Mouse (Mus musculus) c-Kit-positive CD71-positive TER-119-positive erythroid progenitor cells, embryonic 14.5 days (primary cell): ENCODE measurements around the gene Elf1.

ENCODE experiments used
- DNase-seq: peaks from one replicate; pipeline ENCODE4 v3.0.0-alpha.2; 2013; ENCODE audit warnings: low spot score

Gene Elf1

DNA sequence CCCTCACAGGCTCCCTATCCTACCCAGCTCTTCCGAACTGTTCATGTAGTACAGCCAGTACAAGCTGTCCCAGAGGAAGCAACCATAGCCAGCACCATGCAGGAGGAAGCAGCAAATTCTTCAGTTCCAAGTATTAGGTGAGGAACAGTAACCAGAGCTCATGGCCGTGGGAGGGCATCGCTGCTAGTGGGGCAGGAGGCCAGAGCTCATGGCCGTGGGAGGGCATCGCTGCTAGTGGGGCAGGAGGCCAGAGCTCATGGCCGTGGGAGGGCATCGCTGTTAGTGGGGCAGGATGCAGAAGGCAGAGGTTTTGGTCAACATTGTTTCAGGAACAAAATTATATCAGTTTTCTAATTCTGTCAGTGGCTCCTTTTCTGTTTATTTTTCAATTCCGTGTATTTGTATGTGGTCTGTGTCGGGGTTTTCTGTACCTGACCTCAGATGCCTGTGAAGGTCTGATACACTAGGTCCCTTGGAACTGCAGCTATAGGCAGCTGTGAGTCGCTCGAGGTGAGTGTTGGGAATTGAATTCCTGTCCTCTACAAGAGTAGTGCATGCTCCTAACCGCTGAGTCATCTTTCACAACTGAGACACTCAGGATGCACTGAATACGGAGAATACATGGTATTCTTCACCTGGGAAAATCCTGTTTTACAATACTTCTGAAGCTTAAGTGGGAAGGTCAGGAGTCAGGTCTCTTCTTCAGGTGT, 92.6 kb downstream of the Elf1 start:
- no peak for DNase-seq

DNA sequence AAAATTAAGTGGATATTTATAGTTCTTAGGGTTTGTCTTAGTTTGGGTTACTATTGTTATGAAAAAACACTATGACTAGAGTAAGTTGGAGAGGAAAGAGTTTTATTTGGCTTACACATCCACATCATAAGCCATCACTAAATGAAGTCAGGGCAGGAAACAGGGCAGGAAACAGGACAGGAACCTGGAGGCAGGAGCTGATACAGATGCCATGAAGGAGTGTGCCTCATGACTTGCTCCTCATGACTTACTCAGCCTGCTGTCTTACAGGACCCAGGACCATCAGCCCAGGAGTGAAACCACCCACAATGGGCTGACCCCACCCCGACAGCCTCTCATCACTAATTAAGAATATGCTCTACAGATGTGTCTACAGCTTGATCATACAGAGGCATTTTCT, 93.4 kb downstream of the Elf1 start:
- no peak for DNase-seq

- DNase-seq, result no peak
Observed at GRCm38 (mm10) chr14:79583526-79584245, 102.7 kb downstream of the Elf1 start.

DNA sequence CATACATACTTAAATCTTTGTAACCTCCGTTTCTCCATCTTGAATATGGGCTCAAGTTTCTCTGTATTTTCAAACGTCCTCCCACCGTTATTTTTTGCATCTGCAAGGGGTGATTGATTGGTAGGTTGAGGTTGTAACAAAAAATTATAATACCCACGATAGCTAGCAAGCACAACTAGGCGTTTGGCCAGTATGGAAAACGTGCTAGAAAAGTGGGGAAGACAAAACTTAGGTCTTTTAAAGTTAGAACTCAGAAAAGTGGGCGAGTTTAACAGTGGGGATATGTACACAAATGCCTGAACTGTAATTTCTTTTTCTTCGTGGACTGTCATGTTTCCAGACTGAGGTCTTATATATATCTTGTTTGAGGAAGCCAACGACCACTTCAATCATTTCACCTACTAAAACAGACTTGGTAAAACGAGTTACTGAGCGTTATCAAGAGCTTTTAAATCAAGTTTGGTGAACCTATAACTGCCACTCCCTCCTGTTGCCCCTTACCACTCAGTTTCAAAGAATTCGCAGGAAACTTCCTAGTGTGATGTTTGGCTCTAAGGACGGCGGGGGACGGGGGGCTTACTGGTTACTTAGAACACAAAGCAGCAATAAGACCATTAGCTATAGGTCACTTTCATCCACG, 105.6 kb downstream of the Elf1 start:
- no peak for DNase-seq

DNA sequence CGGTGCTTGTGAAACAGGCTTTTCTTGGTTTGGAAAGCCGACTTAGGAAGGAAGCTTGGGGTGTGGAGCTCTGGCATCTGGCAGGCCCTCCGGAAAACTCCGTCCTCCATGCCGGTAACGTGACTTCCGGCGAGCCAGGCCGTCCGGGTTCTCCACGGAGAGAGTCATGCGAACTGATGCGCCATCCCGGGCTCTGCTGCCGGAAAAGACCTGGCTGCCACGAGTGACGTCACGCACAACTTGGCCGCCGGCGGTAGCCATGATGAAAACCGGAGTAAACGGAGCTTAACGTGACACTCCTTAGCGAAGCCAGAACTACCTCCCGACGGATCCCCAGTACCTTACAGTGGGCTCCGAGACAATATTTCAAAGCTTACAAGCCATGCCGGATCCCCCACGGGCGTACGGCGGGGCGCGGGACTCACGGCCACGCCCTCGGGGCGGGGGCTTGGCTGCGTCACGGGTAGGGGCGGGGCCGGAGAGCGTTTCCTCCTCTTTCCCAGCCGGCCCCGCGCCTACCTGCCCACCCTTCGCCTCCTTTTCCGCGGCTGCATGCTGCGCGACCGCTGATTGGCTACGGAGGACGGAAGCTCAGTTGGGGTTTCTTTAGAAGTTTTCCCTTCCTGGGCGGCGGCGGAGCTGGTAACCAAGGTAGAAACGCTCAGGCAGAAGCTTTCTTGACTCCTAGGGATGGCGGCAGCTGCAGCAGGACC, 106.3 kb downstream of the Elf1 start, which contains the start of gene Sugt1:
Gene Sugt1, plus strand, starts transcription at position 553 of the 713 bp plus-strand sequence.
- DNase-seq, result peak; percentile 96

GRCm38 (mm10) chr14:79587852-79588229, 106.8 kb downstream of the Elf1 start:
- no peak for DNase-seq

GRCm38 (mm10) chr14:79588534-79588951, 107.5 kb downstream of the Elf1 start:
- DNase-seq, result no peak

DNA sequence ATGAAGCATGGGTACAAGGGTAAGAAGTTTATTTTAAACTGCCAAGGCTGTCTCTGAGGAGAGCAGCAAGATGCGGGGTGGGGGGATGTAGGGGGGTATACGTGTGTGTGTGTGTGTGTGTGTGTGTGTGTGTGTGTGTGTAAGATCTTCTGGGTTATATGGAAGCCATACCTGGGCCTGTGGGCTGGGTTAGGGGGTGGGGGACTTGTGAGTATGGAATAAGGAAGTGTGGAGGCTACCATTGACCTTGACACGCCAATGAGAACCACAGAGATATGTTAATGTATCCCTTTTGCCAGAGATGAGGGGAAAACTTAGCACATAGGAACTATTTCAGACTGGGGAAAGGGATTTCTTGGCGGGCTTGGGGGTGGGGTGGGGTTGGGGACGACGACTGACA, 108.4 kb downstream of the Elf1 start:
- DNase-seq, result no peak

- no peak for DNase-seq
Observed at GRCm38 (mm10) chr14:79590916-79591315, 109.9 kb downstream of the Elf1 start.

- DNase-seq, result no peak
Observed at GRCm38 (mm10) chr14:79591611-79592010, 110.6 kb downstream of the Elf1 start.

DNA sequence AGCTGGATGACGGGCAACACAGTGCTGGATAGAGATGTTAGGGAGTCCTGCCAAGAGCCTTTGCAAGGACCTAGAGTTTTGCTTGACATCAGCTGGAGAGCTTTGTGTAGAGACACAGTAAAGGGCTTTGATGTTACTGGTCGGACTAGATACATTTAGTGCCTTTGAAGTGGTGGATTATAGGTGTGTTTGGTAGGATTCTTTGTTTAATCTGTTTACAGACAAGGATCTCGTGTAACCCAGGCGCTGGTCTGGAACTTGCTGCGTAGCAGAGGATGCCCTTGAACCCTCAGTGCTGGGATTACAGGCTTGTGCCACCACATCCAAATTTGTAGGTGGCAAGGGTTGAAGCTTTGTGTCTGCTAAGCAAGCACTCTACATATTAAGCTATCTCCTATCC, 113.1 kb downstream of the Elf1 start:
- DNase-seq, result no peak

GRCm38 (mm10) chr14:79596602-79597001, 115.6 kb downstream of the Elf1 start:
- no peak for DNase-seq

DNA sequence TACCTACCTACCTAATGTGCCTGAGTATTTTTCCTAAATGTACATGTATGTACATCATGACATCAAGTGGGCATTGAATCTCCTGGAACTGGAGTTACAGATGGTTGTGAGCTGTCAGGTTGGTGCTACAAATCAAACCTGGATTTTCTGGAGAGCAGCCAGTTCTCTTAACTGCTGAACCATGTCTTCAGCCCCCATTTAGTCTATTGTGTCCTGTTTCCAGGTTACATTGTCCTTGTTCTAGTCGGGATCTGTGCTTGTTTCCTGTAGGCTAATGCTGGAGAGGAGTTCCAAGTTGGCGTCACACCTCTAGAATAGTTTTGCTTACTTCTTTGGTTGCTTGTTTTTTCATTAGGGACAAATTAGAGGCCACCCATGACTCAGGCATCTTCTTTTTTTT, 124.9 kb downstream of the Elf1 start:
- DNase-seq, result no peak

DNA sequence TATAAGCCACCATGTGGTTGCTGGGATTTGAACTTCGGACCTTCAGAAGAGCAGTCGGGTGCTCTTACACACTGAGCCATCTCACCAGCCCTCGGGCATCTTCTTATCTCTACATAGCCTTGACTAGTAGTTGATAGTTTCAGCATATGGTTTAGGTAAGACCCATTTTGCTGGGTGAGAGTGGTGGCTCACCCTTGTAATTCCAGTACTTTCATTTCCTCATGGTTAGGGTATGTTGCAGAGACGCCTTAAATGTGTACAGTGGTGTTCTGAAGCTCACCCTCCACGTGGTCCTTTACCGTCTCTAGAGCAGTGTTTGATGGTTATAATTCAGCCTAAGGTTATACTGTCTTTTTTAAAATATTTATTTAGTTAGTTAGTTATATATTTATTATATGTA, 125.4 kb downstream of the Elf1 start:
- DNase-seq, result no peak

GRCm38 (mm10) chr14:79606867-79607266, 125.9 kb downstream of the Elf1 start:
- DNase-seq, result no peak

DNA sequence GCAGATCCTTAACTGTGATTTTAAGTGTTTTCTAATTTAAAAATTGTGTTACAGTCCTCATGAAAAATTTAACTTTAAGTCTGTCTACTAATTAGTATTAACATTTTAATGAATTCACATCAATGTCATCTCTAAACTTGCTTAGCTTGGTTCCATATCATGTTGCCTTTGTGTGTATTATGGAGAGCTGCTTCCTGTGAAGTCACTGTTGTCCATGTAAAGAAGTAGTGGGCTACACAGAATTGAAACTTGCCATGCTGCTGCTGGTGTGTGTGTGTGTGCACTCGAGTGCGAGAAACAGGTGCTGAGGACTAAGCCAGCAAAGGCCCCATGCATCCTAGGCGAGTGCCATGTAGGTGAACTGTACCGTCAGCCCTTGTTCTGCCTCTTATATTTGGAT, 126.4 kb downstream of the Elf1 start:
- no peak for DNase-seq

DNA sequence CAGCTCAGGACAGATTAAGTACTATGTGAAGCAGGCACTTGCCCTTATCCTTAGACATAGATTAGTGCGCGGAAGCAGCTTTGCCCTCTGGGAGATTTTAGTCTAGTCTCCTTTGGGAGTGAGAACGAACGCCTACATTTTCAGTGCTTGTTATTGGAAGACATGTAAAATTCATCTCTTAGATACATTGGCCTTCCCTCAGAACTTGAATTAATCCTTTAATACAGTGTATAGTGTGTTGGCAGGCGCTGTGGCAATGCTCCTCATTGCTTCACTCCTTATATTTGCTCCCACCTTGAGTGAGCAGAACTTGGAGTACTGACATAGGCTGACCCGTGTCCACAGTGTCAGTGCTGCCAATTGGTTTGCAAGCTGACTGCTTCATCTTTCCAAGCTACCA, 127.3 kb downstream of the Elf1 start:
- no peak for DNase-seq

DNA sequence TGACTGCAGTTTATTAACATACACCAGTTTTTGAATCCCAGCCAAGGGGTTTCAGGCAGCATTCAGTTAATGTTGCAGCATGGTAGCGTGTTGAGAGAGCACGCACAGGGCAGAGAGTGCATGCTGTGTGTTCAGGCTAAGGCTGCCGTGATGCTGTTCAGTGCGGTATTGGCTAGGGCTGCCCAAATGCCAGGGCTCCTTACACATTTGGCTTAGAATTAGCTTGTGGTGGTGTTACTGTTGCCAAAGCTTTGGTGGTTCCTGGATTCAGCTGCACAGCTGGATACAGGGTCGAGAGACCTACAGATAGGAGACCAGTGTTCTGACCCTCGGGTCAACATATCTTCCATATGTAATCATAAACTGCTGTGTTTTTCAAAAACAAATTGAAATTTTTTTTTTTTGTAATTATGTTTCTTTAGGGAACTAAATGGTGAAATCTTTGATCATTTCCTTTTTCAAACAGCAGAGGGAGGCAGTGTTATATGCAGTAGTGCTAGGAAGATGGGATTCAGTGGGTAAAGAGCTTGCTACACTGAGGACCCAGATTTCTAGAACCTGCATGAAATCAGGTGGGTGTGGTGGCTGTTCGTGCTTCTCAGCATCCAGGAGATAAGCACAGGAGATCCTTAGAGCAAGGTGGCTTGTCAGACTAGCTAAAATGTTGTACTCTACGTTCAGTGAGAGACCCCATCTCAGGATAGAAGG, 136.3 kb downstream of the Elf1 start:
- no peak for DNase-seq

DNA sequence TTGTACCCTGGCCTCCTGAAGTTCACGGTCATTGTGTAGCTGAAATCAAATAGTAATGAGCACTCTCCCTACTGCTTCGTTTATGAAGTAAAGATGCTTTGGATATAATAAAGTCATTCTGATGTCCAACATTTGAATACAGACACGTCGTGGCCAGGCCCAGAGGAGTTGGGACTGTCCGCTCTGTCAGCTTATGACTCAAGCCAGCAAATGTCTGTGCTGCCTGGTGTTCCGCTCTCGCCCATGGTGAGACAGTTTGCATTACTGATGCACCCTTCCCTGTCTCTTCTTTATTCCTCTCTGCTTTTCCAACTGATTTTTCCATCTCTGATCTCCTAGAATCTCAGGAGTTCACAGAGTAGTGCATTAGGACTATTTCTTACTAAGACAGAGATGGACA, 138.8 kb downstream of the Elf1 start:
- no peak for DNase-seq

- peak; percentile 5 for DNase-seq
Observed at GRCm38 (mm10) chr14:79621143-79621542, 140.1 kb downstream of the Elf1 start.
